Mouse (Mus musculus) kidney, embryonic 16.5 days (tissue): ENCODE measurements at regions not wholly inside any gene's neighbourhood (a gene's known extent, or its start where the extent isn't known, plus 50 kb on each side); places are given as distances from the start of the nearest gene placed in this dataset.

ENCODE experiments used
- ATAC-seq: fragments of 200-750 bp; cut with Nextera tagmentation; 2 replicates; pipeline ENCODE4 v1.8.0; 2017; ENCODE audit warnings: moderate TSS enrichment; ENCODE audit not compliant: low FRiP score, low TSS enrichment
- H3K27ac ChIP-seq: fragments of 300-500 bp; sonication (generic); 2 replicates; pipeline ENCODE4 v1.5.1; 2014; ENCODE audit warnings: low read length
- H3K27me3 ChIP-seq: fragments of 300-500 bp; sonication (generic); 2 replicates; pipeline ENCODE4 v1.6.1; 2014; ENCODE audit warnings: low read length, control low read depth, mixed read lengths; ENCODE audit not compliant: insufficient read depth
- H3K36me3 ChIP-seq: fragments of 300-500 bp; sonication (generic); 2 replicates; pipeline ENCODE4 v1.6.1; 2014; ENCODE audit warnings: low read length, control low read depth, mixed read lengths; ENCODE audit not compliant: insufficient read depth
- H3K4me1 ChIP-seq: fragments of 300-500 bp; sonication (generic); 2 replicates; pipeline ENCODE4 v1.6.1; 2014; ENCODE audit warnings: low read length, control low read depth, mixed read lengths; ENCODE audit not compliant: insufficient read depth
- H3K4me2 ChIP-seq: fragments of 300-500 bp; sonication (generic); replicated peaks from 2 replicates; pipeline ENCODE4 v1.6.1; 2014; ENCODE audit warnings: low read depth, low read length
- H3K4me3 ChIP-seq: fragments of 300-500 bp; sonication (generic); 2 replicates; pipeline ENCODE4 v1.5.1; 2014; ENCODE audit warnings: mild to moderate bottlenecking, low read length
- H3K9ac ChIP-seq: fragments of 300-500 bp; sonication (generic); replicated peaks from 2 replicates; pipeline ENCODE4 v1.6.1; 2014; ENCODE audit warnings: low read length
- H3K9me3 ChIP-seq: fragments of 300-500 bp; sonication (generic); 2 replicates; pipeline ENCODE4 v1.6.1; 2016; ENCODE audit warnings: low read length, control low read depth
- WGBS: fragments of 180-500 bp; shearing (Covaris S2); extraction: QIAGEN DNeasy Blood & Tissue Kit; methylation state at CpG from one replicate; pipeline ENCODE4 v1.1.7; 2014; 5-methylcytosine and 5-hydroxymethylcytosine counted together

- Histone ChIP-seq H3K4me3 (no peak overlapping the region), H3K9ac (no peak overlapping the region), H3K4me2 (no peak overlapping the region), H3K9me3 (no peaks in the 10 kb centered on the region), H3K27me3 (no peaks in the 10 kb centered on the region), H3K4me1 (no peaks in the 10 kb centered on the region), H3K36me3 (no peaks in the 10 kb centered on the region), H3K27ac (no peak overlapping the region)
- 77% methylated on average over 4 of the region's 4 CpGs for WGBS
- ATAC-seq, result no peak
Measured at GRCm38 (mm10) chr1:185893421-185893820, 223.7 kb downstream of the Lyplal1 start.

- Histone ChIP-seq H3K4me2 (no peak overlapping the region), H3K27me3 (no peaks in the 10 kb centered on the region), H3K4me1 (no peaks in the 10 kb centered on the region), H3K27ac (no peak overlapping the region), H3K4me3 (no peak overlapping the region), H3K9me3 (0 out of 2 replicates have a peak, but pooled peaks cover 4% of the 10 kb centered on the region), H3K36me3 (no peaks in the 10 kb centered on the region), H3K9ac (no peak overlapping the region)
- WGBS, result 43% methylated on average over 9 of the region's 9 CpGs
- no peak for ATAC-seq
Measured at GRCm38 (mm10) chr1:185898475-185898874, 218.6 kb downstream of the Lyplal1 start.

- H3K4me1 ChIP-seq, result no peaks in the 10 kb centered on the region
- H3K4me2 ChIP-seq, result no peak overlapping the region
- H3K9me3 ChIP-seq, result 0 out of 2 replicates have a peak, but pooled peaks cover 4% of the 10 kb centered on the region
- 78% methylated on average over 3 of the region's 3 CpGs for WGBS
- H3K36me3 ChIP-seq, result no peaks in the 10 kb centered on the region
- H3K9ac ChIP-seq, result no peak overlapping the region
- no peaks in the 10 kb centered on the region for H3K27me3 ChIP-seq
- ATAC-seq, result no peak
- no peak overlapping the region for H3K27ac ChIP-seq
- no peak overlapping the region for H3K4me3 ChIP-seq
Measured at GRCm38 (mm10) chr1:185900316-185900715, 216.8 kb downstream of the Lyplal1 start.

GRCm38 (mm10) chr1:185902395-185902794, 214.7 kb downstream of the Lyplal1 start:
- H3K36me3 ChIP-seq, result no peaks in the 10 kb centered on the region
- no peak overlapping the region for H3K4me2 ChIP-seq
- H3K9me3 ChIP-seq, result 0 out of 2 replicates have a peak, but pooled peaks cover 4% of the 10 kb centered on the region
- no peaks in the 10 kb centered on the region for H3K27me3 ChIP-seq
- no peaks in the 10 kb centered on the region for H3K4me1 ChIP-seq
- WGBS, result 89% methylated on average over 3 of the region's 3 CpGs
- H3K9ac ChIP-seq, result no peak overlapping the region
- ATAC-seq, result no peak
- H3K27ac ChIP-seq, result no peak overlapping the region
- no peak overlapping the region for H3K4me3 ChIP-seq

- Histone ChIP-seq H3K4me1 (no peaks in the 10 kb centered on the region), H3K9ac (no peak overlapping the region), H3K9me3 (0 out of 2 replicates have a peak, but pooled peaks cover 4% of the 10 kb centered on the region), H3K27me3 (no peaks in the 10 kb centered on the region), H3K27ac (no peak overlapping the region), H3K4me3 (no peak overlapping the region), H3K36me3 (no peaks in the 10 kb centered on the region), H3K4me2 (no peak overlapping the region)
- ATAC-seq, result no peak
- WGBS, result 77% methylated on average over 7 of the region's 7 CpGs
Measured at GRCm38 (mm10) chr1:185905666-185906065, 211.4 kb downstream of the Lyplal1 start.

GRCm38 (mm10) chr1:185915579-185915978, 201.5 kb downstream of the Lyplal1 start:
- ATAC-seq, result no peak
- Histone ChIP-seq H3K9me3 (no peaks in the 10 kb centered on the region), H3K27me3 (no peaks in the 10 kb centered on the region), H3K4me2 (no peak overlapping the region), H3K9ac (no peak overlapping the region), H3K27ac (no peak overlapping the region), H3K4me1 (no peaks in the 10 kb centered on the region), H3K4me3 (no peak overlapping the region), H3K36me3 (no peaks in the 10 kb centered on the region)
- 33% methylated on average over 2 of the region's 2 CpGs for WGBS

GRCm38 (mm10) chr1:185918663-185919062, 198.4 kb downstream of the Lyplal1 start:
- no peak for ATAC-seq
- Histone ChIP-seq H3K4me3 (no peak overlapping the region), H3K9ac (no peak overlapping the region), H3K4me1 (no peaks in the 10 kb centered on the region), H3K9me3 (no peaks in the 10 kb centered on the region), H3K27me3 (no peaks in the 10 kb centered on the region), H3K4me2 (no peak overlapping the region), H3K27ac (no peak overlapping the region), H3K36me3 (no peaks in the 10 kb centered on the region)
- WGBS, result 81% methylated on average over 1 of the region's 1 CpGs

- H3K4me3 ChIP-seq, result no peak overlapping the region
- no peaks in the 10 kb centered on the region for H3K36me3 ChIP-seq
- no peaks in the 10 kb centered on the region for H3K27me3 ChIP-seq
- H3K9me3 ChIP-seq, result peaks cover 3% of the 10 kb centered on the region; the same call in 1 of the 2 replicates
- ATAC-seq, result no peak
- H3K4me1 ChIP-seq, result no peaks in the 10 kb centered on the region
- H3K9ac ChIP-seq, result no peak overlapping the region
- WGBS, result 76% methylated on average over 2 of the region's 2 CpGs
- H3K4me2 ChIP-seq, result no peak overlapping the region
- no peak overlapping the region for H3K27ac ChIP-seq
Measured at GRCm38 (mm10) chr1:185923723-185924122, 193.4 kb downstream of the Lyplal1 start.

- Histone ChIP-seq H3K27ac (no peak overlapping the region), H3K27me3 (no peaks in the 10 kb centered on the region), H3K36me3 (no peaks in the 10 kb centered on the region), H3K9ac (no peak overlapping the region), H3K4me1 (no peaks in the 10 kb centered on the region), H3K4me3 (no peak overlapping the region), H3K4me2 (no peak overlapping the region), H3K9me3 (peaks cover 3% of the 10 kb centered on the region; the same call in 1 of the 2 replicates)
- WGBS, result 19% methylated on average over 2 of the region's 2 CpGs
- ATAC-seq, result no peak
Measured at GRCm38 (mm10) chr1:185929000-185929399, 188.1 kb downstream of the Lyplal1 start.

- Histone ChIP-seq H3K4me3 (no peak overlapping the region), H3K4me1 (no peaks in the 10 kb centered on the region), H3K4me2 (no peak overlapping the region), H3K27me3 (no peaks in the 10 kb centered on the region), H3K9me3 (peaks cover 3% of the 10 kb centered on the region; the same call in 1 of the 2 replicates), H3K36me3 (no peaks in the 10 kb centered on the region), H3K9ac (no peak overlapping the region), H3K27ac (no peak overlapping the region)
- no peak for ATAC-seq
- WGBS, result 84% methylated on average over 5 of the region's 5 CpGs
Measured at GRCm38 (mm10) chr1:185929761-185930160, 187.3 kb downstream of the Lyplal1 start.
